Mouse (Mus musculus) adrenal gland, adult 18-20 months (tissue): ENCODE data around the gene Slc22a17. TPM values are rescaled to one million over a fixed set of nuclear protein-coding genes. Genes with fewer than 3 reads are reported as not detected.

Experiments
- DNase-seq, 2 experiments: peaks; one replicate each; pipeline ENCODE4 v3.0.0; 2021 to 2022; ENCODE audit warnings: low spot score in 2 of 2
- total RNA-seq, 2 experiments: library from RNA; stranded (reverse); gene quantifications; 1 replicate in 1 of 2; 2 replicates in 1 of 2; pipeline ENCODE4 v1.2.3; 2021

The Slc22a17 gene
- total RNA-seq, 2 experiments from 2014 or later: 36.7 to 43.9 TPM

DNA sequence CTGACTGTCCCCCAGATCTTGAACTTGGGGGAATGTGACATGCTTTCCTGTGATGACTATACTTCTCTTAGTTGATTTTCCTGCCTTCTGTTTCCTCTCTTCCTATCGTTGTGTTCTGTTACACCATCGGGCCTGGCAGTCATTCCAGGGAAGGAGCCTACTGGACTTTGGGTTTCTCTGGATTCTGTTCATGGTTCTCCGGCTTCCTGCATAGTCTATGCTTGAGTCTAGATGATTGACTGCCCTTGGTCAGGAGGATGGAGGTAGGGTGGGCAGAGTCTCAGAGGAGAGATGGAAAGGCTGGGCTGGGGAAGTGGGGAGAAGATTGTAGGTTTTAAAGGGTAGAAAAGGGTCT lies 27.2 kb upstream of the Slc22a17 start:
- DNase-seq: no peak

DNA sequence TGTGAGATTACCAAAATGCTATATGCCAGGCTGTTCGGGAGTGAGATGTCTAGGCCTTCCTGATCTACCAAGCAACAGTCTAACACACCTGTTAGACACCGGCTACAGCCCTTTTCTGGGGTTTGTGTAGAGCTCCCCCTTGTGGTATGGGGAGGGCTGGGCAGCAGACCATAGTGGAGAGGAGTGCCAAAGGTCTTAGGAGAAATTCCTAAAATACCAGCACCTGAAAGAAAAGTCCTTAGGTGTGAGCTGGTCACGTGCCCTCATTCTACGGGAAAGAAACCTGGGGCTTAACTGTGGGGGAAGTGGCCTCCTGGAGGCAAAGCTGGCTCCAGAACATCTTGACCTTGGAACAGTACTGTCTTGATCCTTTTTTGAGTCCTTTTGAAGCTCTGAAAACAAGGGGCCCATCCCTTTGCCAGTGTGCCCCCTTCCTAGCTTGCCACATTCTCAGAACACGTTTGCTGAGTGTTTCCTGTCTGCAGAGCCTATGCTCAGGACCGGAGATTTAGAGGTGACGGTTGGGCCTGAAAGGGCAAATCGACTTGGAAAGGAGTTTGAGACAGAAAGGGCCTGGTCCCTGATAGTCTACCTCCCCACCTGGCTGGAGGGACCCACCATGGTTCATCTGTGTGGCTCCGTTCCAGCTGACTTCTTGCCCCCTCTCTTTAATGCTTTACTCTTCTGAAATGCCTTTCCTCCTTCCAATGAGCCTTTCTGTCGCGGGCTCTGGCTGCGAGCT lies 26.7 kb upstream of the Slc22a17 start:
- DNase-seq: peak; percentile 62 to 66

DNA sequence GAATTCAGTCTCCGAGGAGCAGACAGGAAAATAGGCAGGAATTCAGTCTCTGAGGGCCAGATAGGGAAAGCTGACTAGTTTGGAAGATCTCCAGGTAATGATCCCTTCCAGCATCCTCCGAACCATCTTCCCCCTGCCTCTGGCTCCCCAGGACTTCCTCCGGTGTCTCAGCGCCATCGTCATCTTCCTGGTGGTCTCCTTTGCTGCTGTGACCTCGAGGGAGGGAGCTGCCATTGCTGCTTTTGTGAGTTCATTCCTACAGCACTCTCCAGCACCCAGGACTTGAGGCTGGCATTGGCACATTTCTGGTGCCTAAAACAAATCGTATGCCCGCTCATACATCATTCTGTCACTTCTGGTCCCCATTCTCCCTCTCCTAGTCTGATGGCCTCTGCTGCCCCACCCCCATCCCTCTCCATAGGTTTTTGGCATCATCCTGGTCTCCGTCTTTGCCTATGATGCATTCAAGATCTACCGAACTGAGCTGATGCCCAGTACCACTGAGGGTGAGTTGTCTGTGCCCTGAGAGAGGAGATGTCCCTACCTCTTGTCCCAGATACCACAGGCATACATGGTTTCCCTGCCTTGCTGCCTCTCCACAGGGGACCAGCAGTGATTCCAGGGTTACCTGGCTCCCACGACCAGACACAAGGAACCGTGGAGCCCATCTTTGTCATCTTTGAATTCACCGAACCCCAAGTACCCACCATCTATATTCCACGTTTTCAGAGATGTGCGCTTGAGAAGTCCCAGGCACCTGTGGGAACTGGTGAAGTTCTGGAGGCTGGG lies 25.7 kb upstream of the Slc22a17 start:
- no peak for DNase-seq

DNA sequence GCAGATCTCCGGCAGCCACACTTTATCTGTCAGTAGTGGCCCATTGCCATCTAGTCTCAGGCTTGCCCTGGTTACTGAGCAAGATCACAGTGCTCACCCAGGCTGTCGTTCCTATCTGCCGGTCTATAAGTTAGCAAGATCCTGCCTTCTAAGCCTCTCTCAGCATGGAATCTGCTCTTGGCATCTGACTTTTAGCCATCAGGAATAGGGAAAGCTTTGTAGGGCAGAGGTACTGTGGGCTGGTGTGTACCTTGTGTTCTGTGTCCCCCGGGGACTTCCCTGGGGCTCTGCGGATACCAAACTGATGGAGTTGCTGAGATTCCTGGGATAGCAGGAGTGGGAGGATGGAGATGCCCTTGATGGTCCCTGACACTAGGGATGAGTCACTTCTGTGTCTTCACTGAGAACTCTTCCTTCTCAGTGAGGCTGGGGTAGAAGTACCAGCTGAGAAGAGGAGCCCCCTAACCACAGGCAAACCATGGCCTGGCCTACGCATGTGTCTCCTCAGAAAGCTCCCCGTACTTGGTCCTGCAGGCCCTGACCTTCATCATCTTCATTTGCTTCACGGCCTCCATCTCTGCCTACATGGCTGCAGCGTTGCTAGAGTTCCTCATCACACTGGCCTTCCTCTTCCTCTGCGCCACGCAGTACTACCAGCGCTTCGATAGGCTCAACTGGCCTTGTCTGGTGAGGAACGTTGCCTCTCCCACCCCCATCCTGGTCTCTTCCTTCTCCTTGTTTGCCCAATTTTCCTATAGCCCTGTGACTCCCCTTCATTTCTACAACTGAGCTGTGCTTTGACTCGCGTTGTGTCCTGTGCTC lies 24.6 kb upstream of the Slc22a17 start:
- no peak for DNase-seq

DNA sequence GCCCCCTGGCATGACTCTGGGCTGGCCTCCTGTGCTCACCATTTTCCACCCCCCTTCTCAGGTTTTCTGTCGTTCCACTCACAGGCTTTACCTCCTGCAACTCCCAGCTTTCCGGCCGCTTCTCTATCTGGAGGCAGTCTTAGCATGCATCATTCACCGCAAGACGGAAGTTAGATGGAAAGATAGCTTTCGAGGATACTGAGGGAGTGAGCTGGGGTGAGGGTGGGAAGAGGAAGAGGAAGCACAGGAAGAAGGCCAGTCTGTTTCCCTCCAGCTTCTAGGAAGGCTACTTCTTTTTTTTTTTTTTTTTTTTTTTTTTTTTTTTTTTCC lies 23.9 kb upstream of the Slc22a17 start:
- no peak for DNase-seq

DNA sequence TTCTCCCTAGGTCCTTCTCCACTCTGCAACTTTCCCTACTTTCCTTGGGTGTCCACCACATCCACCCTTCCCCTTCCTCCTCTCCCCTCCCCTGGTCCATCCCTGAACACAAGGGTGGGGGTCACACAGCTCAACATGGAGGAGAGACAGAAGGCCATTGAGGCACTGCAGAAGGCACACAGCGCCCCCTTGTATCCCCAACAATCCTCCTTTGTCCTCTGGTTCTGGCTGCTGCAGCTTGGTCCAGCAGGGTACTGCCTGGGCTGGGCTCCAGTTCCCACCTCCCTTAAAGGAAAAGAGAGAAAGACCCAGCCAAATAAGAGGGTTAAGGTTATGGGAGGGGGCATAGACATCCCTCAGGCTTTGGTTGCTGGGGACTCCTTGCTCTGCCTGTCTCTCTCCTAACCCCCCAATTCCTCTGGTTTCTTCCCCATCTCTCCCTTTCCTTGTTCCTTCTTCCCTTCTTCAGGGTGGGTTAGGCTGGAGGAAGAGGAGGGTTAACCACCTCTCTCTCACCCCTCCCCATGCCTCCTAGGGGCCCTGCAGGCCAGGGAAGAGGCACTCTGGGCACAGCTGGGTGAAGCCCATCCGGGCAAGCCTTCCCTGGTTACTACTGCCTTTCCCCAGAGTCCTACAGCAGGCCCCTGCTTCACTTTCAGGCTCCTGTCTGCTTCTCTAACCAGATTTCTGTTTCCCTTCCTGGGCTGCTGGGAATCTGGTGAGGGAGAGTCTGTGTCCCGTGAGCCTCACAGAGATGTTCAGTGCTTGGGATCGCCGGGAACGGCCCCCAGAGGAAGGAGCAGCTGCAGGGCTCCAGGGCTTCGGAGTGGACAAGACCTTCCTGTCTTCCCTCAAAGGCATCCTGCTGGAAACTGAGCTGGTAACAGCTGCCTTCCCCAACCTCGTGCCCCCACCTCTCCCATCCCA lies 23.2 kb upstream of the Slc22a17 start, which contains the start of gene Cmtm5:
TSS of gene Cmtm5 (plus strand) at position 358 of the 927 bp plus-strand sequence.
- DNase-seq: no peak

DNA sequence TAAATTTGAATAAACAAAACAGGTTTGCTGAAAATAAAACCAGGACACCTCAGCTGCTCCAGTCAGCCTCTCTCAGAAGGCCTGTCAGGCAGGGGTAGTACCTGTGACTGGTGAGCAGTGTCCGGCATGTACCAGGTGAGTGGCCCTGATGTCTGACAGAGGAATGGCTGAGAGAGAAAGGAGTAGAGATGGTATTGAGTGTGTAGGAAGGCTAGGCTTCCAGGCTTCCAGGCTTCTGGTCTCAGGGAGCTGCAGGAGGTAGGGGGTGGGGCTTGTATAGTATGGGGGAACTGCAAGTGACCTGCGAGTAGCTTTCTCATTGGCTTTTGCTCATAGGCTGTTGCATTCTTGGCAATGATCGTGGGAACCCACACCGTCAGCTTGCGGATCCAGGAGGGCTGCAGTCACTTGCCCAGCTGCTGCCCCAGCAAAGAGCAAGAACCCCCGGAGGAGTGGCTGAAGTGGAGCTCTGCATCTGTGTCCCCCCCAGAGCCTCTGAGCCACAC lies 19.8 kb upstream of the Slc22a17 start, which contains the start of gene Il25:
TSS of gene Il25 (plus strand) at position 51 of the 506 bp plus-strand sequence.
- DNase-seq: no peak

DNA sequence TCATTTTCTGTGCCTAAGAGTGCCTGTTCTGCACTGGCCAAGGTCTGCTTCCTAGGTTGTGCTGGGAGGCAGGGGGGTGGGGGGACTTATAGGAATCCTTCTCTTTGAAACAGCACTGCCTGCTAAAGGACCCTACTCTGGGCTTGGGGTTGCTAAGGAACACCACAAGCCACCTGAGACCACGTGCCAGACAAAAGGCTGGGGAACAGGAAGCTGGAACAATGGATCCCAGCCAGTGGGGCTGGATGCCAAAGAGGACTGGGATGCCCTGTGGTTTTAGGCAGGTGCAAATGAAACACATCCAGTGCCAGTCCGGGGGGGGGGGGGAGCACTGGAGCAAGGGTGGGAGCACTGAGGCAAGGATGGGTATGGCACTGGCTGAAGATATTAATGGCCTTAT lies 17.5 kb upstream of the Slc22a17 start:
- DNase-seq: no peak

DNA sequence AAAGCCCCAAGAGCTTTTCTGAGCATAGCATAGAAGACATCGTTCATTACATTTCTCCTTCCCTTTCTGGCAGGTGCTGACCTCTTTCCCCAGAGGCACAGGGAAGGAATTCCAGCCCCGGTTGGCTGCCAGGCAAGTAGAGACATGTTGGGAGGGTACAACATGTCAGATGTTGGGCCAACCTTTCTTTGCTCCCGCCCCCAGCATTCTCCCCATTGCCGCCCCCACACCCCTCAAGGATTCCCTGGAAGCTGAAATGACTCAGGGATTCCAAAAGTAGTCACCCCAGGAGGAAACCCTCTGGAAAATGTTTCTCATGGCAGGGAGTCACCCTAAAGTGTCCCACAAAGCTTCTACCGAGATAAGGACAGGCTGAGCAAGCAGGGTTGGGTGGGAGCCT lies 16.9 kb upstream of the Slc22a17 start:
- DNase-seq: no peak

DNA sequence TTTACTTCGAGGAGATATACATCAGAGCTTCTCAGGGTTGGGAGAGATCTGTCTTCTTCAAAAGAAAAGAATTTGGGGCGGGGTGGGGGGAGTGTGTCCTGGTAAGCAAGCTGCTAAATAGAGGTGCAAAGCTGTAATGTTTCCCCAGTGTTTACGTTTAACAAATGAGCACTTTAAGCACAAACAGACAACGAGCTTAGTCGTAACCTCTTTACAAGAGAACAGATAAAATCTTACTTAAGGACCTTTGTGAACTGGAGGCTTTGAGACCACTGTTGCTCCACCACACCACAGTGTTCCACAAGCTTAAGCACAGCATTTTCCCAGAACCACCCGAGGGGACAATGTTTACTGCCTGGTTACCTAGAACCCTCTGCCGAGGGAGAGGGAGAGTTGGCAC lies 14.4 kb upstream of the Slc22a17 start:
- DNase-seq: no peak

DNA sequence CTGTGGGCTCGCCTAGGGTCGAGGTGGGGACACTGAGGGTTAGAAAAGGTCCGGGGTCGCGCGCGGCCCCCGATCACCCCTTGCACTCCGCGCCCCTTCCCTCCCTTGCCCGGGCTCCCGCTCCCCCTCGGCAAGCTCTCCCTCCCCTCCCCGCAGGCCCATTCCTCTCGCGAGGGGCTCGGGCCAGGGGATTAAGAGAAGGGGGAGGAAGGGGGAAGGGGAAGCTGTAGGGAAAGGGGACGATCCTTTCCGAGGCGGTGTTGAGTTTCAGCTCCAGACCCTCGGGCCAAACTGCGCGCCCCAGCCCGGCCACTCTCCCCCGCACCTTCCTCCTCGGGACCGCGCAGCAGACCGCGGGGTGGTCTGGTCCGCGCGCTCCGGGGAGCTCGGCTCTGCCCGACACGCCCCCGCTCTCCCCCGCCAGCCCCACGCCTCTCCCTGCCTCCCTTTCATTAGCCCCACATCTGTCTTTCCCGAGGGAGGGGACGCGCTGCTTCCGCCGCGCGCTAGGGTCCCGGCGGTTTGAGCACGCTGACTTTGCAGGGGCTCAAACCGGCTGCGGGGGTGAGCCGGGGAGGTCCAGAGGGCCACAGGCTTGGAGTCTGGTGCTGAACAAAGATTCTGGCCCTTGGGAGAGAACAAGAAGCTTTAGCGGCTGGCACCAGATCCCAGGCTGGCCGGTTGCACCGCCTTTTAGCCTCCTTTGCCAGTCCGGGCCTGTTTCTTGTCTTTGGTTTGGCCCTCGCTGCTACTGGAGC lies 13.6 kb upstream of the Slc22a17 start:
- DNase-seq: peak in 1 of 2 experiments; percentile 29

DNA sequence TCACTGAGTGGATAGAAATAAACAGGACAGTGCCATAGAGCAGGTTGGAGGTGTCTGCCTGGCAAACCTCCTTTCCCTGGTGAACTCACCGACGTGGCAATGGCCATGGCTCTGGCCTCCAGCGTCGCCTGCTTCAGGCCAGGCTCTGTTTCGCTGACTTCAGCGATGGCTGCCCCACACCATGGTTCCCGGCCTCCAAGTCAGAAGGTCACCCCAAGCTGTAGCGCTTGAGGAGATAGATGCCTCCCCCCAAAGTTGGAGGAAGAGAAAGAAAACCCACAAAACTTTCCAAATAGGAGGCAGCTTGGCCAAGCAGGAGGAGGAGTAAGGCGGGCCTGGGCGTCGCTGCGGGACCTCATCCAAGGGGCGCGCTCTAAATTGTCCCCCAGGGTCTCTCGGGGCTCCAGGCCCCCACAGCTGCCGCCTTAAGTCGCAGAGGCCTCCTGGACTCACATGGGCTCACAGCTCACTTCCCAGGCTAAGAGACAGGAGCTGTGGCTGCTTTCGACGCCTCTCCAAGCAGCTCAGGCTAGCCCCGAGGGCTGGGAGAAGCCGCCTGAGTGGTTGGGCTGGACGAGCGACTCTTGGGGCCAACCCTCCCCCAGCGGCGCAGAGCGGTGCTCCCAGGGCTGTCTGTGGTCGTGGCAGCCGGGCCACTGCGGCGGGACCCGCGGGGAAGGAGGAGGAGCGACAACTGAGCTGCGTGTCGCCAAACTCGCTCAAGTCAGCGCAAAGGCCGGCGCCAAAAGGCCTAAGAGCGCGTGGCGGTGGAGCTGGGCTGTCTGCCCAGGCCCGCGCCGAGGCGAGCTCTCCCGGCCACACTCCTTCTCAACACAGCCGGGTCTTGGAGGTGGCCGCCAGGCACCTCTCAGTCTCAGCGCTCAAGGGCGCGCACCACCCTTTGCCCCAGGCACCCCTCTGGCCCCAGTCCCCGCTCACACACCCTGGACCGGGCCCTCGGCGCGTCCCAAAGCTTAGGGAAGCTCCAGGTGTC lies 12.7 kb upstream of the Slc22a17 start, which contains the start of gene Efs:
TSS of gene Efs (minus strand) at position 778 of the 994 bp plus-strand sequence.
- peak; percentile 18 to 39 for DNase-seq

DNA sequence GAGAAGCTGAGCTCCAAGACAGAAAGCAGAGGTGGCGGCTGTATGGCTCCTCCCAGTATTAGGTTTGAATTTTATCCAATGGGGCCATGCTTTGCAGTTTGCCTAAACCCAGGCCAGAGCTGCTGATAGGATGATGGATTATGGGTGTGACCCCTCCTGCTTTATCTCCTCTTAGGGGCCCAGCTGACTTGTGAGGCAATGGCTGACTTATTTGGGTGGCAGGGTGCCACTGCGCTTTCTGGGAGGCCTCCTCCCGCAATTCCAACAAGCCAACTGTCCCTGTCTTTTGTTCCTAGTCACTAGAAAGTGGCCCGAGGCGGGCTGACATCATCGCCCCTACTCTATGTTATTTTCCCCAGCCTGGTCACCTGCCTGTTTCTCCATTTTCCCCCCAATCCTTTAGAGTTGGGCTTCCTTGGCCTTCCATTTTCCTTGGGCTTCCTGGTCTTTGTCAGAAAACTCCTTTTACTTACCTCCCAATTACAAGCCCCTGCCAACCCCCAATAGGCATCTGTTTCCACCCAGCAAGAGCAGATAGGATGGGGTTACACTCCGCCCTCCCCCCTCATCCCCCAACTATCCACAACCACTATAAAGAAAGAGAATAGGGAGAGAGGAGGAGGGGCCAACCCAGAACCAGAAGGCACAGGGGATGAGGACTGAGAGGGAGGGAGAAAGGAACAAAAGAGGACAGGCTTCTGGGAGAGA lies 11.9 kb upstream of the Slc22a17 start:
- no peak for DNase-seq

DNA sequence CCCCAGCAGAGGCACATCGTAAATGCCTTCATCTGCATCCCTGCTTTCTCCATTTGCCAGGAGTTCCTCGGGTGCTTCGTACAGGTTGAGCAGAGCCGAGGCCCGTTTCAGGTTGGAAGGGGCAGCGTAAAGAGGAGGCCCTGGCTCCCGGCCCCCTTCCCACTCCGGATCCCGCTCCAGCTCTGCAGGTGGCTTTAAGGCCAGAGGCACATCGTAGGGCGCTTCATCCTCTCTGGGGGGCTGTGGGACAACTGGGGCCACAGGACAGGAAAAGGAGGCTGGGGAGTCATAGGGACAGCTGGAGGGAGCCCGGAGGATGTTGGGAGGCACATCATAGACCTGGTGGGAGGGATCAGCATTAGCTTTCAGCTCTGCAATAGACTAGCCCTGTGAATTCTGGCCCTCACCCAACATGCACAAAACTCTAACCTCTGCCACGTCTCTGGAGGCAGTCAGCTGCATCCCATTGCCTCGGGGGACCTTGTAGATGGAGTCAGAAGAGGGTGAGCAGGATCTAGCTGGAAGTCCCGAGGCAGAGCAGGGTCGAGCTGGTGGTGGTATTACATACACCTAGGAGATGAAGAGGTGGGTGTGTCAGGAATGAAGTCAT lies 7.2 kb upstream of the Slc22a17 start:
- DNase-seq: no peak

DNA sequence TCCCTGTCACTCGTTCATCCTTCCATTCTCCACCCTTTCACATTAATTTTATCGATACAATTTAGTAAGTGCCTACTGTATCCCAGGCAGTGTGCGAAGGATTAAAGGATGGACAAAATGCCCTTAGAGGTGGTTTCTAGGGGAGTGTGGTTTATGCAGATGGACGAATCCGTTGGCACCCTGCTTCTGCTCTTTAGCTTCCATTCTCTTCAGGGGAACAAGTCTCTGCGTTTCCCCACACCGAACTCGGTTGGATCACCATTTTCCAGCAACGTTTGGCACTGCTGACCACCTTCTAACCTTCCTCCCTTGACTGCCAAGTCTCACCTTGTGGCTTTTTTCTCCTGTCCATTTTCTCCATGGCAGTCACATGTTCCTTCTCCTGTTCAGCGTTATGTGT lies 411 bp upstream of the Slc22a17 start:
- no peak for DNase-seq

DNA sequence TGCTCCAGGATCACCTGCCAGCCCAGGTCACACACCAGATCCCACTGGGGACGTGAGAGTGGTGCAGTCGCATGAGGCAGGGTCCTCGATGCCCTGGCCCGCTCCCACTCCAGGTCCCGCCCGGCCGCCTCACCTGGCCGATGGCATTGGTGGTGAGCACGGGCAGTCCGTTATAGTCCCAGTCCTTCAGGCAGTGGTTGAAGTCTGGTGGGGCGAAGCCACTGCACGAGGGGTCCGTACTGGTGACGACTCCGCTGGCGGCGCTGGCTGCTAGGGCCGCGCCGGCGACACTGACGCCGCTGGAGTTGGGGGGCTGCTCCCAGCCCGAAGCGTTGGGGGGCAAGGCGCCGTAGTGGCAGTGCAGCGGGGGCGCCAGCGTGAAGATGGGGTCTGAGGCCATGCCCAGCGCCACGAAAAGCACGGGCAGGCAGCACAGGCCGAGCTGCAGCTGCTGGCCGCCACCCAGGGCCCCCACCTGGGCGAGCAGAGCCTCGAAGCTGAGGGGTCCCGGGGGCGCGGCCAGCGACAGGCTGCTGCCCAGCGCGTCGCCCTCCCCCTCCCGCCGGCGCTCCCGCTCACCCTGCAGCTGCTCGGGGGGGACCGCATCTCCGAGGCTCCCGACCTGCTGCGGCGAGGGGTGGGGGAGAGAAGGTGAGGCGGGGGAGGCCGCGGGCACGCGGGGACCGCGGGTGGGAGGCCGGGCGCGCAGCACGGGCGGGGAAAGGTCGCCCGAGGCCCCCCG lies 652 bp downstream of the Slc22a17 start:
- DNase-seq: no peak

DNA sequence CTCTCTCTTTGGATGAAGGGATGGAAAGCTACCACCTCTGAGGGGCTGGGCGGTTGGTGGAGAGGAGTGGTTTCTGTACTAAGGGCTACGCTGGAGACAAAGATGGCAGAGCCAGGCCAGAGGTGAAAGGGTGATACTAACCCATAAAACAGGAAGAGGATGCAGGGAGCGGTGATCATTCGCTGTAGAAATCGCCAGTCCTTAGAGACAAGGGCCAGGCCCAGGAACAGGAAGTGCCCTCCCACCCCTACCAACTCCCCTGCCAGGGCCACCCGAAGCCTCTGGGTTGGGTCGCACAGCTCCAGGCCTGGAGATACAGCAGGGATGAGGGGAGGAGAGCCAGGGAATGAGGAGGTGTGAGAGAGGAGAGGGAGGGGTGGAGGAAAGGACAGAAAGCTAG lies 4.2 kb downstream of the Slc22a17 start:
- no peak for DNase-seq
